Mouse (Mus musculus) Muller cell, postnatal 12 days (primary cell): ENCODE data around the gene Pcmtd2.
"Not testable (repeated sequence)": the region's sequence is repeated elsewhere in the genome, so short reads cannot be mapped to it uniquely, and the experiment has no call there.

Experiments used
- DNase-seq: peaks from one replicate; pipeline ENCODE4 v3.0.0-alpha.2; 2015; ENCODE audit errors: inconsistent ontology term

Pcmtd2 gene

GRCm38 (mm10) chr2:181837372-181838292 lies at the start of gene Pcmtd2:
Pcmtd2 (plus strand) TSS chr2:181837854.
- DNase-seq: peak; percentile 90

- no peak for DNase-seq
Observed at GRCm38 (mm10) chr2:181789396-181789795, 48.3 kb upstream of the Pcmtd2 start.

DNA sequence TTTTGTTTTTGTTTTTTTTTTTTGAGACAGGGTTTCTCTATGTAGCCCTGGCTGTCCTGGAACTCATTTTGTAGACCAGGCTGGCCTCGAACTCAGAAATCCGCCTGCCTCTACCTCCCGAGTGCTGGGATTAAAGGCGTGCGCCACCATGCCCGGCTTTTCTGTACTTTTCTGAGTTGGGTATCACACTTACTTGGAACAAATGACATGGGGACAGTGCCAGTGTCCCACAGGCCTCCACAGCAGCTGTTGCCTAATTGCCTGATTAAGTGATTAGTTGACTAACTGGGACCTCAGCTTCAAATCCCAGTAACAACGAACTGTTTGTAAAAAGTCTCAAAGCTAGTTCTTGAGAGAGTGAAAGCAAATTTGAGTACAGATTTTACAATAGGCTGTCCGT lies 44.5 kb upstream of the Pcmtd2 start:
- DNase-seq: not testable (repeated sequence)

DNA sequence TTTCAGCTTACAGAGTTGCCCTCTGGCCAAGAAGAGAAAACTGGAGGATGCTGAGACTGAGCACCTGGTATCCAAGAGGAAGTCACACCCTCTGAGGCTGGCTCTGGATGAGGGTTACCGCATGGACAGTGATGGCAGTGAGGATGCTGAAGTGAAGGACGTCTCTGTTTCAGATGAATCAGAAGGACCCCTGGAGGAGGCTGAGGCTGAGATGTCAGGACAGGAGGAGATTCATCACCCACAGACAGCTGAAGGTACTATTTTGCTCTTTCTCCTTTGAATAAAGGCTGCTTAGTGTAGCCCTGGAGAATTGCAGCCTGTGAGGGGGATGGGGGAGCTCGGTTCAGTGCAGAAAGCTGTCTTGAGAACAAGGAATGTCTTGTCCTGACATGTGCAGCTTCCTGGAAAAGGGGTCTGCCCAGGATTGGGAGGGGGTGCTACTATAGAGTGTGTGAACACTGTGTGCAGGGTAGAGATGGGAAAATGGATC lies 42.0 kb upstream of the Pcmtd2 start:
- no peak for DNase-seq

GRCm38 (mm10) chr2:181797672-181798071 lies 40.0 kb upstream of the Pcmtd2 start:
- no peak for DNase-seq

DNA sequence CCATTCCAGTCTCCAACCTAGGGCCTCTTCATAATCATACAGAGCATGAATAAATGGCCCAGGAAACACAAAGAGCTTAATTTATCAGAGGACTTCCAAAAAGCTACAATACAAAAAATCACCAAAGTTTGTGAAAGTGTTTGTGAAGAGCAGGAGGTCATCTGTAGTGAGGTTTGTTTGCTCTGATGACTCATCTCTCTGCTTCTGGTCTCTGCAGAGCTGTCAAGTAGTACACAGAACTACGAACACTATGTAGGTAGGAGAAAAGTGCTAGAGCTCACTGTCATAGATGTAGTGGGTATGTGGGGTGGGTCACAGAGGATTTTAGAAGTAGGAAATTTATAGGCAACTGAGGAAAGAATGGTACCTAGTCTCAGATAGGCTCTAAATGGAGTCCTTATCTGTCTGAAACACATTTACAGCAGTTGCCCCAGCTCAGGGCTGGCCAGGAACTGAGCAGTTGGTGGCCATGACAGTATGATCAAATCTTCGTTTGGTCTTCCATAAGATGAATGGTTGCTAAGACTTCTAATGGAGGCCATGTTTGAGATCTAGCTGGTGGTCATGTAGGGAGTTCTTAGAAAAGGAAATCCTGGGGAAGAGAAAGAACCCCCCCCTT lies 8.5 kb upstream of the Pcmtd2 start:
- DNase-seq: no peak

GRCm38 (mm10) chr2:181832745-181833144 lies 4.9 kb upstream of the Pcmtd2 start:
- peak; percentile 80 for DNase-seq

DNA sequence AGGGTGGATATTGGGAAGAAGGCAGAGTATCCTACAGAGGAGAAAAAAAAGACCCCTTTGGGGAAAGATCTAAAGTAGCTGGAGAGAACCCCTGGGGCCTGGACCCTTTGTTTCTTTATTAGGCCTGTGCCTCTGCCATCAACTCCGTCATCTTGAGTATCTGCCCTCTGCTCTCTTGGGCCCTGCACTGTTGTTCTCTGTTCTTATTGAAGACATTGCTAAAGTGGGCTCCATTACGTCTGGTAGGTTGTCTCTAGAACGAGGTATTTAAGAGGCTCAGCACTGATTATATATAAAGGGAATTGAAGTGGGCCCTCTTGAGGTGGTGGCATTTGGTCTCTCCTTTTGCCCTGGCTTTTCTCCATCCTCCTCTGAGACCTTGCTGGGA lies 633 bp downstream of the Pcmtd2 start:
- DNase-seq: peak; percentile 52

DNA sequence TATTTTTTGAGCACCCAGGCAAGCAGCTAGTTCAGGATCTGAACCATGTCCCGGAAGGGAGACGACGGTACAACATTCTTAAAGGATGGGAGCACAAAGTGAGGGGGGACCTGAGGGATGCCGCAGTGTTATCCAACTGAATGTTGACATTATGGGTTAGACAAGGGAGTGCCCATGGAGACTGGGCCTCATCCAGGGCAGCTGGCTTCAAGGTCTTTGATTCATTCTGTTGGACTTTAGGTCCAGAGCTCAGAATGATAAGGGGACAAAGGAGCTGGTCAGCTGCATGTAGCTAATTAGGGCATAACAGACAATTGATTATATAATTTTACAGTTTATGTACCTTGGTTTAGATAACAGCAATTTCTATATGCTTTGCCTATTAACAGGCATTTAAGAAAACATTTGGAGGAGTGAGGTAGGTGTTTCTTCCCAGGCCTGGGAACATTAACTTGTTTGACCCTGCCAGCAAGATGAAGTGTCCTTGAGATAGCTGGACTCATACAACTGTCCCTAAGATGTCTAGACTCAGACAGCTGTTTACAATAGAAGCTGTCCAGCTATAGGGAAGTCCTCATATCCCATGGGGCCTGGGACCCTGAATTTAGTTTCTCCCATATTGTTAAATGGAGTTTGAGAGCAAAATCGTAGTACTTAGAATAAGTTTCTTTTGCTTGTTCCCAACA lies 8.2 kb downstream of the Pcmtd2 start:
- DNase-seq: no peak

GRCm38 (mm10) chr2:181863791-181864535 lies 26.3 kb downstream of the Pcmtd2 start, which contains the start of gene Polr3k:
Polr3k (plus strand) TSS chr2:181864337.
- peak; percentile 92 for DNase-seq

DNA sequence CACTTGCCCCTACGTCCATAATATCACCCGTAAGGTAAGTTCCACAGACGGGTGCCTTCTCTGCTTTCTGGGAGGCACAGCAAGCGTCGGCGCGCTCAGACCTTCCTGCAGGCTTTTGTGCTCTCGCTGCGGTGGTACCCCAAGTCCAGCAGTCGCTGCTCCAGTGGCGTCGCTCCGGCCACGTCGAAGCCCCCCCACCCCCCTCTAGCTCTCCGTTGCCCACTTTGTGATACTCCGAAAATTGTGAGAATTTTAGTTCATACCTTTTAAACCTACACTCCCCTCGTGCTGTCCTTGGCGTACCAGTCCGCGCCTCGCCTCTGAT lies 26.8 kb downstream of the Pcmtd2 start:
- DNase-seq: no peak

- peak; percentile 54 for DNase-seq
Observed at GRCm38 (mm10) chr2:181866931-181867330, 29.3 kb downstream of the Pcmtd2 start.

DNA sequence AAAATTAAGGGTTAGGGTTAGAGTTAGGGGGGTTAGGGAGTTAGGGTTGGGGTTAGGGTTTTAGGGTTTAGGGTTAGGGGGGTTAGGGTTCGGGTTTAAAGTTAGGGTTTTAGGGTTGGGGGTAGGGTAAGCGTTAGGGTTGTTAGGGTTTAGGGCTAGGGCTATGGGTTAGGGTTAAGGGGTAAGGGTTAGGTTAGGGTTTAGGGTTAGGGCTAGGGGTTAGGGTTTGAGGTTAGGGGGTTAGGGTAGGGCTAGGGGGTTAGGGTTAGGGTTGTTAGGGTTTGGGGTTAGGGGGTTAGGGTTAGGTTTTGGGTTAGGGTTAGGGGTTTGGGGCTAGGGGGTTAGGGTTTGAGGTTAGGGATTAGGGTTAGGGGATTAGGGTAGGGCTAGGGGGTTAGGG lies 33.4 kb downstream of the Pcmtd2 start:
- DNase-seq: no peak

- no peak for DNase-seq
Observed at GRCm38 (mm10) chr2:181878903-181879302, 41.2 kb downstream of the Pcmtd2 start.

- no peak for DNase-seq
Observed at GRCm38 (mm10) chr2:181883022-181883749, 45.5 kb downstream of the Pcmtd2 start.
